Mouse (Mus musculus) MEL (cell line): ENCODE measurements around the gene Top1. TPM values are rescaled to one million over a fixed set of nuclear protein-coding genes. Genes with fewer than 3 reads are reported as not detected.

Source experiments
- DNase-seq: peaks from one replicate; pipeline ENCODE4 v3.0.0; 2011; ENCODE audit warnings: low read depth, low spot score
- H3K27ac ChIP-seq: 2 replicates; pipeline ENCODE4 v1.5.1; 2012; ENCODE audit warnings: low read depth, mild to moderate bottlenecking, control low read depth, low read length, moderate library complexity; ENCODE audit not compliant: control insufficient read depth
- H3K27me3 ChIP-seq, 2 experiments: fragments of 150-350 bp in 1 of 2; sonication (generic) in 1 of 2; 2 replicates each; pipeline ENCODE4 v1.6.1; 2012; ENCODE audit warnings: low read length in 2 of 2, mild to moderate bottlenecking in 2 of 2, improper control_type of control experiment in 1 of 2, moderate library complexity in 1 of 2; ENCODE audit not compliant: insufficient read depth in 2 of 2, control insufficient read depth in 1 of 2
- H3K36me3 ChIP-seq, 2 experiments: 2 replicates each; pipeline ENCODE4 v1.6.1; 2012 to 2014; ENCODE audit warnings: low read length in 2 of 2, improper control_type of control experiment in 1 of 2, inconsistent platforms in 1 of 2, mild to moderate bottlenecking in 1 of 2; ENCODE audit not compliant: insufficient read depth in 2 of 2, control insufficient read depth in 1 of 2
- H3K4me1 ChIP-seq, 2 experiments: fragments of 150-350 bp in 1 of 2; sonication (generic) in 1 of 2; 2 replicates each; pipeline ENCODE4 v1.6.1; 2012; ENCODE audit warnings: low read length in 2 of 2, improper control_type of control experiment in 1 of 2, mild to moderate bottlenecking in 1 of 2; ENCODE audit not compliant: insufficient read depth in 2 of 2, control insufficient read depth in 1 of 2
- H3K4me3 ChIP-seq, 2 experiments: fragments of 150-350 bp in 1 of 2; sonication (generic) in 1 of 2; 2 replicates each; pipeline ENCODE4 v1.5.1; 2012; ENCODE audit warnings: low read depth in 2 of 2, low read length in 2 of 2, mild to moderate bottlenecking in 2 of 2, moderate library complexity in 2 of 2, control low read depth in 1 of 2, improper control_type of control experiment in 1 of 2; ENCODE audit not compliant: control insufficient read depth in 1 of 2, insufficient read depth in 1 of 2
- H3K79me2 ChIP-seq: 2 replicates; pipeline ENCODE4 v1.6.1; 2012; ENCODE audit warnings: mild to moderate bottlenecking, low read length, moderate library complexity; ENCODE audit not compliant: control insufficient read depth, poor library complexity, insufficient read depth
- H3K9ac ChIP-seq: 2 replicates; pipeline ENCODE4 v1.6.1; 2012; ENCODE audit warnings: low read depth, mild to moderate bottlenecking, control low read depth, low read length, moderate library complexity; ENCODE audit not compliant: control insufficient read depth, poor library complexity, severe bottlenecking
- H3K9me3 ChIP-seq: fragments of 150-350 bp; sonication (generic); replicated peaks from 2 replicates; pipeline ENCODE4 v1.6.1; 2012; ENCODE audit warnings: mild to moderate bottlenecking, low read length, improper control_type of control experiment, moderate library complexity; ENCODE audit not compliant: insufficient read depth
- CHD1 ChIP-seq: IDR thresholded peaks from 2 replicates; pipeline ENCODE4 v1.6.1; 2012; ENCODE audit warnings: low read depth, mild to moderate bottlenecking, inconsistent platforms, low read length, improper control_type of control experiment
- CHD2 ChIP-seq: IDR thresholded peaks from 2 replicates; pipeline ENCODE4 v1.6.1; 2011; ENCODE audit warnings: low read length, improper control_type of control experiment
- CTCF ChIP-seq, 3 experiments: IDR thresholded peaks in 2 of 3; conservative IDR thresholded peaks in 1 of 3; 2 replicates each; pipeline ENCODE4 v1.5.1; 2011 to 2012; ENCODE audit warnings: low read length in 3 of 3, low read depth in 2 of 3, mild to moderate bottlenecking in 2 of 3, improper control_type of control experiment in 1 of 3, inconsistent platforms in 1 of 3, mixed read lengths in 1 of 3, moderate library complexity in 1 of 3; ENCODE audit not compliant: control insufficient read depth in 1 of 3, insufficient read depth in 1 of 3, poor library complexity in 1 of 3, severe bottlenecking in 1 of 3
- ELF1 ChIP-seq: IDR thresholded peaks from 2 replicates; pipeline ENCODE4 v1.6.1; 2014; ENCODE audit warnings: low read depth, mild to moderate bottlenecking, inconsistent platforms, low read length, improper control_type of control experiment, moderate library complexity
- ETS1 ChIP-seq: IDR thresholded peaks from 2 replicates; pipeline ENCODE4 v1.6.1; 2012; ENCODE audit warnings: low read depth, mild to moderate bottlenecking, inconsistent platforms, low read length, improper control_type of control experiment, moderate library complexity
- GABPA ChIP-seq: IDR thresholded peaks from 2 replicates; pipeline ENCODE4 v1.6.1; 2012; ENCODE audit warnings: low read depth, mild to moderate bottlenecking, inconsistent platforms, low read length, improper control_type of control experiment, moderate library complexity
- GATA1 ChIP-seq: IDR thresholded peaks from 2 replicates; pipeline ENCODE4 v1.6.1; 2011; ENCODE audit warnings: low read depth, low read length, improper control_type of control experiment
- MAX ChIP-seq: IDR thresholded peaks from 2 replicates; pipeline ENCODE4 v1.6.1; 2011; ENCODE audit warnings: low read length, improper control_type of control experiment
- MAZ ChIP-seq: IDR thresholded peaks from 2 replicates; pipeline ENCODE4 v1.6.1; 2012; ENCODE audit warnings: low read depth, mild to moderate bottlenecking, inconsistent platforms, low read length, improper control_type of control experiment
- MYB ChIP-seq: IDR thresholded peaks from 2 replicates; pipeline ENCODE4 v1.6.1; 2011; ENCODE audit warnings: mild to moderate bottlenecking, low read depth, low read length, improper control_type of control experiment
- POLR2AphosphoS5 ChIP-seq: IDR thresholded peaks from 2 replicates; pipeline ENCODE4 v1.6.1; 2012; ENCODE audit warnings: low read depth, borderline replicate concordance, mild to moderate bottlenecking, inconsistent platforms, low read length, moderate library complexity, mixed read lengths
- RAD21 ChIP-seq: IDR thresholded peaks from 2 replicates; pipeline ENCODE4 v1.6.1; 2011; ENCODE audit warnings: mild to moderate bottlenecking, low read depth, low read length, improper control_type of control experiment
- RCOR1 ChIP-seq: IDR thresholded peaks from 2 replicates; pipeline ENCODE4 v1.6.1; 2012; ENCODE audit warnings: low read depth, mild to moderate bottlenecking, inconsistent platforms, low read length, improper control_type of control experiment
- SMC3 ChIP-seq: IDR thresholded peaks from 2 replicates; pipeline ENCODE4 v1.6.1; 2011; ENCODE audit warnings: low read depth, low read length, improper control_type of control experiment
- TBP ChIP-seq: IDR thresholded peaks from 2 replicates; pipeline ENCODE4 v1.8.0; 2011; ENCODE audit warnings: low read depth, low read length, improper control_type of control experiment
- TCF12 ChIP-seq: IDR thresholded peaks from 2 replicates; pipeline ENCODE4 v1.6.1; 2014; ENCODE audit warnings: low read depth, mild to moderate bottlenecking, inconsistent platforms, low read length, improper control_type of control experiment, moderate library complexity
- UBTF ChIP-seq: IDR thresholded peaks from 2 replicates; pipeline ENCODE4 v1.6.1; 2012; ENCODE audit warnings: low read depth, mild to moderate bottlenecking, inconsistent platforms, low read length, improper control_type of control experiment, moderate library complexity, borderline replicate concordance; ENCODE audit not compliant: insufficient read depth
- USF1 ChIP-seq: IDR thresholded peaks from 2 replicates; pipeline ENCODE4 v1.6.1; 2014; ENCODE audit warnings: low read depth, mild to moderate bottlenecking, inconsistent platforms, low read length, improper control_type of control experiment, moderate library complexity
- ZC3H11A ChIP-seq: IDR thresholded peaks from 2 replicates; pipeline ENCODE4 v1.6.1; 2012; ENCODE audit warnings: low read depth, mild to moderate bottlenecking, inconsistent platforms, low read length, improper control_type of control experiment
- ZKSCAN1 ChIP-seq: IDR thresholded peaks from 2 replicates; pipeline ENCODE4 v1.6.1; 2012; ENCODE audit warnings: low read depth, mild to moderate bottlenecking, inconsistent platforms, low read length, improper control_type of control experiment, moderate library complexity
- ZMIZ1 ChIP-seq: IDR thresholded peaks from 2 replicates; pipeline ENCODE4 v1.6.1; 2012; ENCODE audit warnings: low read depth, mild to moderate bottlenecking, inconsistent platforms, low read length, improper control_type of control experiment, moderate library complexity
- polyA plus RNA-seq, 2 experiments: library from polyadenylated mRNA; stranded (reverse) in 1 of 2; unstranded in 1 of 2; fragments of >175 nt in 1 of 2; fragments of >200 nt in 1 of 2; gene quantifications; 2 replicates each; pipeline versions ENCODE4 v1.2.1 to v1.2.4; 2012; ENCODE audit warnings: low replicate concordance in 2 of 2, low read depth in 1 of 2; ENCODE audit not compliant: insufficient read length in 2 of 2, insufficient read depth in 1 of 2, missing spikeins in 1 of 2
- total RNA-seq: library from RNA; depleted of rRNA; stranded (reverse); fragments of 300-350 nt; gene quantifications from 2 replicates; pipeline ENCODE4 v1.2.3, GENCODE M21; 2012

Gene Top1
- total and polyA plus RNA-seq, 3 experiments, result 33.5 to 123 (median 73.3) TPM

GRCm38 (mm10) chr2:160603154-160603933 is 42.3 kb upstream of the Top1 start (continued):
- TF ChIP-seq UBTF, result no peak
- TF ChIP-seq SMC3, result 0 out of 2 replicates have a peak, but pooled peaks have one; percentile 13
- peak; percentile 57 for TF ChIP-seq MYB
- peak; percentile 93 for TF ChIP-seq ETS1

- Histone ChIP-seq H3K36me3 (no peaks in the 10 kb centered on the region), H3K4me1 (no peaks in the 10 kb centered on the region), H3K79me2 (no peaks in the 10 kb centered on the region), H3K27me3 (no peaks in the 10 kb centered on the region), H3K27ac (no peak overlapping the region), H3K4me3 (no peak overlapping the region), H3K9ac (no peak overlapping the region), H3K9me3 (no peaks in the 10 kb centered on the region)
- DNase-seq, result no peak
- no peak for TF ChIP-seq ZMIZ1
- TF ChIP-seq MYB, result no peak
- TF ChIP-seq SMC3, result no peak
- TF ChIP-seq TCF12, result no peak
- TF ChIP-seq UBTF, result no peak
- TF ChIP-seq ZC3H11A, result no peak
- no peak for TF ChIP-seq MAZ
- no peak for TF ChIP-seq USF1
These were observed 35.7 kb upstream of the Top1 start for GRCm38 (mm10) chr2:160610012-160610411.

GRCm38 (mm10) chr2:160613186-160613919 is 32.3 kb upstream of the Top1 start:
- no peak for TF ChIP-seq CTCF (IDR thresholded peaks at IDR 0.05 in 2 of 3, conservative IDR thresholded peaks at IDR 0.05 in 1 of 3; ENCODE audit: control insufficient read depth in 1 of 3, insufficient read depth in 1 of 3, low read depth in 2 of 3, low read length in 3 of 3, poor library complexity in 1 of 3, severe bottlenecking in 1 of 3)
- no peak for TF ChIP-seq ZKSCAN1
- TF ChIP-seq GATA1, result no peak
- TF ChIP-seq TBP, result no peak
- no peak for TF ChIP-seq TCF12
- no peak for TF ChIP-seq MAX
- TF ChIP-seq RAD21, result no peak
- no peak for TF ChIP-seq ELF1
- TF ChIP-seq POLR2AphosphoS5, result no peak
- TF ChIP-seq USF1, result no peak
- no peak for TF ChIP-seq ZMIZ1
- TF ChIP-seq ZC3H11A, result no peak
- TF ChIP-seq CHD2, result no peak
- no peak for TF ChIP-seq UBTF
- no peak for TF ChIP-seq GABPA
- TF ChIP-seq CHD1, result no peak
- no peak for TF ChIP-seq RCOR1
- TF ChIP-seq MYB, result no peak
- no peaks in the 10 kb centered on the region for H3K9me3 ChIP-seq
- H3K9ac ChIP-seq, result no peak overlapping the region
- no peak overlapping the region for H3K4me3 ChIP-seq
- no peaks in the 10 kb centered on the region for H3K79me2 ChIP-seq
- no peaks in the 10 kb centered on the region for H3K36me3 ChIP-seq
- no peaks in the 10 kb centered on the region for H3K27me3 ChIP-seq
- H3K4me1 ChIP-seq, result no peaks in the 10 kb centered on the region
- no peak overlapping the region for H3K27ac ChIP-seq
- DNase-seq, result no peak
